Mouse (Mus musculus) lung, postnatal 36 days (tissue): ENCODE data around the gene Dctpp1.

ENCODE experiments used
- DNase-seq: peaks from one replicate; pipeline ENCODE4 v3.0.0; 2022; ENCODE audit warnings: mixed read lengths

The Dctpp1 gene

DNA sequence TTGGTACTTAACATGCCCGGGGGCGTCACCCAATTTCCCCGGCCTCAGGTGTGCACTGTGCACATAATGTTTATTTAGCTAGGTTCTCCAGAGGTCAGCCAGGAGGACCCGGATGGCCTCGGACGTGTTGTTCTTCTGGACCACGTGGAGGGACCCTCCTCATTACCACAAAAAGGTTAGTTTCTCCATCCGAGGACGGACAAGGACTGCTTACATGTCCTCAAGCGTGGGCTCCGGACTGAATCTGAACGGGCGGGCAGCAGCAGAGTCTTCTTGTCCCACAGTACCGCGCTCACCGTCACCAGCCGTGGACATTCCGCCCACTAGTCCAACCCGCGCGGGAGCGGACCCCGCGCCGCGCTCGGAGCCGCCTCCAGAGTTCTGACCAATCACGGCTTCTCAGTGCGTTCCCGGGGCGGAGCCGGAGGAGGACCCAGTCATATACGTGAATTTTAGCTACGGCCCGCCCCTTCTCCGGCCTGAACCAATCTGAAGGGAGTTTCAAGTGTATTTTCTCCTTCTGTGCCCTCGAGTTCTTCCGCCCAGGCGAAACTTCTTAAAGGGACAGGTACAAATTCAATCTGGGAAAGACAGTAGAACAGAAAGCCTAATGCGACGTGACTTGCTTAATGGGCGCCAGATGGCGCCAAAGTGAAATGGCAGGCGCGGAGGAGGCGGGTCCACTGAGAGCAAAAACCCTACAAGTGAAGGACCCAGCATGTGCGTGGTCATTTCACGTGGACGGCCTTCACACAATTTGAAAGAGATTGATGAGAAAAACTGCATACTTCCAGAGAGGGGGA is at the start of gene Dctpp1:
TSS of gene Dctpp1 (minus strand) at position 401 of the 803 bp plus-strand sequence.
- peak; percentile 100 for DNase-seq

GRCm38 (mm10) chr7:127309951-127310350 is 49.4 kb upstream of the Dctpp1 start:
- DNase-seq: no peak

DNA sequence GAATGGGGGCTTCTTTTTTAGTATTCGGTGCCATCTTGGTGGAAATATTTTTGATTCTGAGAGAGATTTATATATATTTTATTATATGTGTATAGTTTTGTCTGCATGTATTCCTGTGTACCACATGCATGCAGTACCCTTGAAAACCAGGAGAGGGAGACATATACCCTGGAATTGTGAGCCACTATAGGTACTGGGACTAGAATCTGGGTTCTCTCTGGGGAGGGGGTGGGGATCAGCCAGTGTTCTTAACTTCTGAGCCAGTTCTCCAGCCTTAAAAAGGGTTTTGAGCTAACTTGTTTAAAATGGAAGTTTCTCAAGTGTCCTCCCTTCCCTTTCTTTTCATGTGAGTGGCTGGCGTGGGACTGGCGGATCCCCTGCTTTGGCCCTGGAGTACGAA is 48.4 kb upstream of the Dctpp1 start:
- peak; percentile 86 for DNase-seq

- no peak for DNase-seq
Measured at GRCm38 (mm10) chr7:127308431-127308830, 47.9 kb upstream of the Dctpp1 start.

GRCm38 (mm10) chr7:127297586-127298193 is 37.2 kb upstream of the Dctpp1 start:
- no peak for DNase-seq

- no peak for DNase-seq
Measured at GRCm38 (mm10) chr7:127296786-127297555, 36.5 kb upstream of the Dctpp1 start.

DNA sequence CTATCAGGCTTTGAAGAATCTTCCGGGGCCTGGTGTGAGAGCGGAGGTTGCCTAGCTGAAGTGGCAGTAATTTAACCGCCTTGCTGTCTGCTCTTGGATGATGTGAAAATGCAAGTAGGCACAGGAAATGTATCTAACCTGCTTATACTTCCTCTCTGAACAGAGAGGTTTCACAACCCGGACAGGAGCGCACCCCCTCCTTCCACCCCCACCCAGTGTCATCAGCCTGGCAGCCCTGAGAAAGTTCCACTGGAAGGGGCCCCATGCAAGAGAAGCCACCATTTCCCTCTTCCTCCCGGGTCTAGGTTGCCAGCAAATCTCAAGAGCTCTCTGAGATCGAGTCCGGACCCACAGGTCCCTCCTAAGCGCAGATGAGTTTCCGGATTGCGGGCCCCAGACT is 35.6 kb upstream of the Dctpp1 start, which contains the start of gene Itgal:
TSS of gene Itgal (plus strand) at position 163 of the 400 bp plus-strand sequence.
- DNase-seq: peak; percentile 53

DNA sequence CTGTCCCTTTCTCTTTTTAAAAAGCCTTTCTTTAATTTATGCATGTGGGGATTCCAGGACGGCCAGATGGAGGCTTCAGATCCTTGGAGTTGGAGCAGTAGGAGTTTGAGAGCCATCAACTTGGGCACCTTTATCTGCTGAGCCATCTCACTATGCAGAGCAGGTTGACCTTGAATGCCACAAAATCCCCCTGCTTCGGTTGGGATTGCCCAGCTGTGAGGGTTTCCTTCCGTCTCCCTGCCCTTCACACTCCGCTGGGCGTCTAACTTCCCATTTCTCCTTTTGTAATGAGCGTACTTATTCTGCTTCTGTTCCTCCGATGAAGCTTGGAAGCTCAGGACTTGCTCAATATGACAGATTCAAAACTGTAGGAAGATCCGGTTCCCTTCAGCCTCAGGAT is 29.6 kb upstream of the Dctpp1 start:
- DNase-seq: no peak

DNA sequence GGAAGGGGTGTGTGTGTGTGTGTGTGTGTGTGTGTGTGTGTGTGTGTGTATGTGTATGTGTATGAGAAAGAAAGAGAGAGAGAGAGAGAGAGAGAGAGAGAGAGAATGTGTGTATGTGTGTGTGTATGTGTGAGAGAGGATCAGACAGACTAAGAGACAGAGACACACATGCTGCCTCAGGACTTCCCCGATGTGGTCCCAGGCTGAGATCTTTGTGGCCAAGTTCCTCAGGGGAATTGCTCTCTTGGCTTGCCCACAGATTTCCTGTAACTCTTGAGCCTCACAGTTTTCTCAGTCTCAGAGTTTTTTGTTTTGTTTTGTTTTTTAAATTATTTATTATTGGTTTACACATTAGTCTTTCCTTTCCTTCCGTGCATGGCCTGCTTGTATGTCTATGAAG is 28.8 kb upstream of the Dctpp1 start:
- DNase-seq: no peak

DNA sequence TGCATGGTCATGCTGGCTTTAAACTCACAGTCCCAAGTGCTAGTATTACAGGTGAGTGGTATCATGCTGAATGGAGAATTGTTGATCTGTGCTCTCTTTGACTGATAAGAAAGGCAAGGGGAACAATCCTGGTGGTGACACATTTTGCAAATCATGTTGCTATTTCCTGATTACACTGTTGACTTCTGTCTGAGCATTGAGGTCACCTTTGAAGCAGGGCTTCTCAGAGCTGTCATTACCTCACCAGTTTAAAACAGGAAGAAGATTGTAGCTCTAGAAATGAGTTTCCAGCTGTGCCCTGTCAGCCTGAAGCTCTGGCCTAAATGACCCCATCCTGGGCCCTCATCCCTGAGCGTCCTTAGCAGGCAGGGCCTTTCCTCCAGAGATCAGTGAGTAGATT is 27.4 kb upstream of the Dctpp1 start:
- DNase-seq: peak; percentile 30

GRCm38 (mm10) chr7:127285154-127285553 is 24.6 kb upstream of the Dctpp1 start:
- DNase-seq: no peak

- no peak for DNase-seq
Measured at GRCm38 (mm10) chr7:127282190-127282589, 21.7 kb upstream of the Dctpp1 start.

DNA sequence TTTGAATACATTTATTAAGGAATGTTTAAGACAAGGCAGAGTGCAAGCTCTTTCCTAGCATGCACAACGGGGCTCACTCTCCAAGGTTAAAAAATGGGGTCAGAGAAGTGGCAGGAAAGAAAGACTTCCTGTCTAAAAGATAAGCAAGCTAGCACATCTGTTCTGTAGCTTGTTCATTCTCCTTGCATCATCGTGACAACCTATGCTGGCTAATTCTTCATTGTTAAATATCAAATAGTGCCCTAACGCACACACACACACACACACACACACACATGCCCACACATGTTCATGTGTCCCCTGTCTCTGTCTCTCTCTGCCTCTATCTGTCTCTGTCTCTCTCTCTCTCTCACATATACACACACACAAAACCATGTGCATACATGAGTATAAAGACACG is 20.6 kb upstream of the Dctpp1 start:
- no peak for DNase-seq

DNA sequence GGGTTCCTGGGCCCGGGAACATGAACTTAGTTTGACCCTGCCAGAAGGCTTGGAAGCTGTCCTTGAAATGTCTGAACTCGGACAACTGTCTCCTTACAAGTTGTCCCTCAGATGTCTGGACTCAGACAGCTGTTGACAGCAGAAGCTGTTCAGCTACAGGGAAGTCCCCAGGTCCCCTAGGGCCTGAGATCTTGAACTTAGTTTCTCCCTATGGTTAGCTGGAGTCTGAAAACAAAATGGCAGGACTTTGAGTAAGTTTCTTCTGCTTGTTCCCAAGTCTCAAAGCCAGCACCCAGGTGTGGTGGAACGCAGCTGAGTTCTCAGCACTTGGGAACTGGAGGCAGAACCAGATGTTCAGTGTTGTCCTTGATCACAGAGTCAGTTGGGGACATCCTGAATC is 19.6 kb upstream of the Dctpp1 start:
- no peak for DNase-seq

GRCm38 (mm10) chr7:127278311-127278710 is 17.8 kb upstream of the Dctpp1 start:
- peak; percentile 78 for DNase-seq

- no peak for DNase-seq
Measured at GRCm38 (mm10) chr7:127276519-127276961, 16.0 kb upstream of the Dctpp1 start.

DNA sequence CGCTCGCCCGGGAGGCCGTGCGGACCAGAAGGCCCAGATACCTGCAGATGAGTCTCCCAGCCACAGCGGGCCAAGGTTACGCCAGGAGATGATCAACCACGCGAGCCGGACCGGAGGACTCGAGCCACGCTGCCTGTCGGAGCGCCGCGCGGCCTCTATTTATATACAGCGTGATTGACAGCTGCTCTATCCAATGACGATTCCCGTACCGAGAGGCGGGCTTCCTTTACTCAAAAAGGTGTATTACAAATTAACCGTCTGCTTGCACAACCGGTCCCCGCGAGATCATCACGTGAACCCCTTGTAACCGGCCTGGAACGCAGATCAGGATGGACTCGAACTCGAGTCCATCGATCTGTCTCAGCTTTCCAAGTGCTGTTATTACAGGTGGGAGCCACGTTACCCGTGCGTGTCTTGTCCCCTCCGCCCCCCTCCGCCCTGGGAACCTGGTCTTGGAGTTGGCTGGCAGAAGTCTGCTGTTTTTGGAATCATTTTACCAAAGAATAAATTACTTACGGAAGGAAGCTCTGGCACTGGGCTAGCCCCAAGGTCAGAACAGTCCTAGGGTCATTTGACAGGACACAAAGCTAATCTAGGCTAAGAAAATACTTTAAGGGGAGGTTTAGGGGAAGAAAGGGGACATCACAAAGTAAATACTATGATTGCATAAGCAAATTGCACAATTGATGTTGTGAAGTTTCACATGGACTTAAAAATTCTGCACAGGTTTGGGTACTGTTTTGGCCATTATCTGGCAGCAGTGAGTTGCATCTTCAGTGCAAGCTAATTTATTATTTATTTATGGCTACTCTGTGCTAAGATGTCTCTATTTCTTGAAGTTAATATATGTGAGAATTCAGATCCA is 13.6 kb upstream of the Dctpp1 start, which contains the start of gene Sephs2:
TSS of gene Sephs2 (minus strand) at position 131 of the 865 bp plus-strand sequence.
- peak; percentile 99 for DNase-seq

- no peak for DNase-seq
Measured at GRCm38 (mm10) chr7:127273118-127273923, 12.8 kb upstream of the Dctpp1 start.

- DNase-seq: no peak
Measured at GRCm38 (mm10) chr7:127272566-127272965, 12.1 kb upstream of the Dctpp1 start.

DNA sequence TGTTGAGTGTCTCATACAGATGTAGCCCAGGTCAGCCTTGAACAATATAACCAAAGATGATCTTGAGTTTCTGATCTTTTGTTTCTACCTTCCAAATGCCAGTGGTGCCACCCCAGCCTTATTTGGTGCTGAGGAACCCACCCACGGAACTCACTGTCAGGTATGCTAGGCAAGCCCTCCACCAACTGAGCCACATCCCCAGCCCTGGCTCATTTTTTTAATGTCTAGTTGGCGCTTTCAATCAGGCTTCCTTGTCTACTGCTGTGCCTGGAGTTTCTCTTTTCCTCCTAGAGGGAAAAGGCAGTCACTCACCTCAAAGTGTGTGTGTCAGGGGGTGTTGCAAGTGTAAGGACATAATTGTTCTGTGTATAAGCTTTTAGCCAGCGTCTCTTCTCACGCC is 10.6 kb upstream of the Dctpp1 start:
- no peak for DNase-seq

- DNase-seq: no peak
Measured at GRCm38 (mm10) chr7:127270666-127271065, 10.2 kb upstream of the Dctpp1 start.
